Comparison of ENCODE assay signal across 12 mouse cellular contexts in genomic region chr2:130297580-130297979, GRCm38 (mm10).
"Had no signal": no experiment of that assay in that cellular context is flagged by ENCODE, and none has a peak within 500 bp of the region (broad histone marks: within the 10 kb centered on the region; RNA-seq: fewer than 3 reads in every experiment).

No protein-coding gene starts in this region.

- H3K9me3 ChIP-seq: liver, embryonic 13.5 days; midbrain, embryonic 13.5 days had no signal

- H3K27ac ChIP-seq: liver, embryonic 13.5 days; midbrain, embryonic 13.5 days; stomach, postnatal 0 days had no signal

- ATAC-seq: midbrain, embryonic 13.5 days had no signal

- H3K4me2 ChIP-seq: liver, embryonic 13.5 days had no signal

- H3K9ac ChIP-seq: liver, embryonic 13.5 days; midbrain, embryonic 13.5 days had no signal

- H3K36me3 ChIP-seq: liver, embryonic 13.5 days had no signal

- DNase-seq: kidney, adult 18-20 months; kidney, adult 9 months; kidney, postnatal 14 days; kidney, postnatal 4 days; left cerebral cortex, postnatal 4 days; liver, embryonic 13.5 days; lung, adult 2 months; lung, postnatal 14 days; lung, postnatal 4 days; thymus, adult 2 months had no signal

- H3K4me3 ChIP-seq: liver, embryonic 13.5 days; midbrain, embryonic 13.5 days had no signal
